Mouse (Mus musculus): ENCODE data around the gene Kcnv2. TPM values are rescaled to one million over a fixed set of nuclear protein-coding genes. Genes with fewer than 3 reads are reported as not detected.

The Kcnv2 gene
- polyA plus RNA-seq (2016; fragmentation: Nextera tagmentation; extraction: Ambion mirVana): not detected in 2 replicates

GRCm38 (mm10) chr19:27322281-27322680, at the start of gene Kcnv2:
Kcnv2 (plus strand) TSS chr19:27322588.
- no peaks in the 10 kb centered on the region for H3K36me3 ChIP-seq
- no peak within 1 kb of the TSS for H3K9ac ChIP-seq (replicated peaks)
- H3K4me2 ChIP-seq: no peak within 1 kb of the TSS
- WGBS: 10% methylated on average over 5 of the region's 5 CpGs
- no peaks in the 10 kb centered on the region for H3K27me3 ChIP-seq
- H3K27ac ChIP-seq: no peak within 1 kb of the TSS
- no peak for ATAC-seq (ENCODE audit: insufficient number of reproducible peaks, insufficient read depth, low FRiP score, low TSS enrichment, low read depth)
- H3K4me1 ChIP-seq (replicated peaks): peaks cover 11% of the 10 kb centered on the region; the same call in 1 of the 2 replicates
- no peak within 1 kb of the TSS for H3K4me3 ChIP-seq (replicated peaks)
- no peaks in the 10 kb centered on the region for H3K9me3 ChIP-seq

- Histone ChIP-seq H3K9me3 (no peaks in the 10 kb centered on the region), H3K4me1 (replicated peaks) (no peaks in the 10 kb centered on the region), H3K36me3 (no peaks in the 10 kb centered on the region), H3K27me3 (no peaks in the 10 kb centered on the region), H3K4me3 (replicated peaks) (no peak overlapping the region), H3K27ac (no peak overlapping the region), H3K4me2 (no peak overlapping the region), H3K9ac (replicated peaks) (no peak overlapping the region)
- no peak for ATAC-seq (ENCODE audit: insufficient number of reproducible peaks, insufficient read depth, low FRiP score, low TSS enrichment, low read depth)
- 76% methylated on average over 2 of the region's 2 CpGs for WGBS
Observed at GRCm38 (mm10) chr19:27273385-27273784, 49.0 kb upstream of the Kcnv2 start.

DNA sequence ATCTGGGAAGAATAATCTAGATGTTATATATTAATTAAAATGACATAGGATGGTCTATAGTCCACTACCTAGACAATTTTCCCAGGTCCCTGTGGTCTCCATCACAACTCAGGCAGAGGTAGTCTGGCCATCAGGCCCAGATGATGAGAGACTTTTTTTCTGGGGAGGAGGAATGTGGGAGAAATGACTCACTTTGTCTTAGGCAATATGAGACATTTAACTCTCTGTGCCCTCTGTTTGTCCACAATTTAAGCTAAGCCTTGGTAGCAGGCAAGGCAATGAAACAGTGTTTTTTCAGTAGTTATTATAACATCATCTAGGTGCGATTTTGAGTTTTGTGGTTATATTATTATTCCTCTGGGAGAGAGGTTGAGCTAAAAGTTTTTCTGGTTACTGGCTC, 48.0 kb upstream of the Kcnv2 start:
- Histone ChIP-seq H3K9ac (replicated peaks) (no peak overlapping the region), H3K4me3 (replicated peaks) (no peak overlapping the region), H3K9me3 (no peaks in the 10 kb centered on the region), H3K27me3 (no peaks in the 10 kb centered on the region), H3K36me3 (no peaks in the 10 kb centered on the region), H3K27ac (no peak overlapping the region), H3K4me2 (no peak overlapping the region), H3K4me1 (replicated peaks) (no peaks in the 10 kb centered on the region)
- 84% methylated on average over 1 of the region's 1 CpGs for WGBS
- no peak for ATAC-seq (ENCODE audit: insufficient number of reproducible peaks, insufficient read depth, low FRiP score, low TSS enrichment, low read depth)

GRCm38 (mm10) chr19:27279174-27279573, 43.2 kb upstream of the Kcnv2 start:
- H3K27ac ChIP-seq: no peak overlapping the region
- no peaks in the 10 kb centered on the region for H3K36me3 ChIP-seq
- no peaks in the 10 kb centered on the region for H3K4me1 ChIP-seq (replicated peaks)
- H3K4me2 ChIP-seq: no peak overlapping the region
- H3K9me3 ChIP-seq: no peaks in the 10 kb centered on the region
- H3K27me3 ChIP-seq: no peaks in the 10 kb centered on the region
- WGBS: 78% methylated on average over 2 of the region's 2 CpGs
- no peak overlapping the region for H3K9ac ChIP-seq (replicated peaks)
- H3K4me3 ChIP-seq (replicated peaks): no peak overlapping the region
- ATAC-seq (ENCODE audit: insufficient number of reproducible peaks, insufficient read depth, low FRiP score, low TSS enrichment, low read depth): no peak

DNA sequence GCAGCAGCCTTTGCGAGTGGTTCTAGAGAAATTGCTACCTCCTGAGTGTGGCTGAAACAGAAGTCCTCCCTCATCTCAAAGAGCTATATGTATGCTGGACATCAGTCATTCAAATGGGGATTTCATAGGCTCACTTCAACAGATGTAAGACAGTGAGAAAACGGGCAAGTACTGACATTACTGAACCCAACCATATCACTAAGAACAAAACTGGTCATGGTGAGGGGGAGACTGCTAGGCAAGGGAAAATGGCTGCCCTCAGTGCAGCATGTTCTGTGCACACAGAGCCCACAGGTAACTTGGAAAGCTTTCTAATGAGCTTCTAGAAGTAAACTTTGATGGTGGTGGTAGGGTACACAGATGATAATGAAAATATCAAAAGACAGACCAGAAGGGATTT, 12.3 kb upstream of the Kcnv2 start:
- Histone ChIP-seq H3K9me3 (peaks cover 6% of the 10 kb centered on the region; the same call in 1 of the 2 replicates), H3K4me2 (no peak overlapping the region), H3K27ac (no peak overlapping the region), H3K4me1 (replicated peaks) (no peaks in the 10 kb centered on the region), H3K4me3 (replicated peaks) (no peak overlapping the region), H3K27me3 (no peaks in the 10 kb centered on the region), H3K36me3 (no peaks in the 10 kb centered on the region), H3K9ac (replicated peaks) (no peak overlapping the region)
- WGBS: 85% methylated on average over 2 of the region's 2 CpGs
- no peak for ATAC-seq (ENCODE audit: insufficient number of reproducible peaks, insufficient read depth, low FRiP score, low TSS enrichment, low read depth)

GRCm38 (mm10) chr19:27311311-27311710, 11.1 kb upstream of the Kcnv2 start:
- WGBS: 88% methylated on average over 3 of the region's 3 CpGs
- Histone ChIP-seq H3K36me3 (no peaks in the 10 kb centered on the region), H3K4me2 (no peak overlapping the region), H3K9me3 (no peaks in the 10 kb centered on the region), H3K27me3 (no peaks in the 10 kb centered on the region), H3K9ac (replicated peaks) (no peak overlapping the region), H3K27ac (no peak overlapping the region), H3K4me3 (replicated peaks) (no peak overlapping the region), H3K4me1 (replicated peaks) (no peaks in the 10 kb centered on the region)
- no peak for ATAC-seq (ENCODE audit: insufficient number of reproducible peaks, insufficient read depth, low FRiP score, low TSS enrichment, low read depth)

DNA sequence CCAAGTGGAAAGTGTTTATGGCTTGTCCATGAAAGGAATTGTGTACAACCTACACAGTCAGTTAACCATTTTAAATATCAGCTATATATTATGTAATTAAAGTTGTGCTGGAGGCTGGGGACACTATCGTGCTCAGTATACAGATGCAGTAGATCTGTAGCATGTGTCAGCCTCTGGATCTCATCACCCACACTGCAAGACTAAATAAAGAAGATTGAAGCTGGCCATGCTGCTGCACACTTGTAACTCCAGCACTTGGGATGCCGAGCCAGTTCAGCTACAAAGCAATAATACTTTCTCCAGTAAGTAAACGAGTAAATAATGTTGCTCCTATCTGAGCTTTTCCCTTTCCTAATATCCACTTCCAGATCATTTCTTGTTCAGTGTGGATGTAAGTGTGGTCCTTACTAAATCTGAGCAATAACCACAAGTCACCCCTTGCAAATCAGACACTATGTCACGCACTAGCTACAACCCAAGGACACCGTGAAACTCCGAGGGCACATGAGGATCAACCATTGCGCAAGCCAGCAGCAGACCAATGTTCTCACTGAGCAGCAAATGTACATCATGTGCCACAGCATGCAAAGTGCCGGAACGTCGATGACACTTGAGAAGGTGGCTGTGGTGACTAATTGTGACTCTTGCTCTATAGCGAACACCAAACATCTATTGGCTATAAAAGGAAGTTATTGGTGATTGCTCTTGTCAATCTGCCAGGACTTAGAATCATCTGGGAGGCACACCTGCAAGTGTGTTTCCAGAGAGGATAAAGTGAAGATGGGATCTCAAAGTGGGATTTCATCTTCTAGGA, 9.9 kb upstream of the Kcnv2 start:
- WGBS: 85% methylated on average over 11 of the region's 11 CpGs
- H3K4me2 ChIP-seq: no peak overlapping the region
- H3K9me3 ChIP-seq: no peaks in the 10 kb centered on the region

DNA sequence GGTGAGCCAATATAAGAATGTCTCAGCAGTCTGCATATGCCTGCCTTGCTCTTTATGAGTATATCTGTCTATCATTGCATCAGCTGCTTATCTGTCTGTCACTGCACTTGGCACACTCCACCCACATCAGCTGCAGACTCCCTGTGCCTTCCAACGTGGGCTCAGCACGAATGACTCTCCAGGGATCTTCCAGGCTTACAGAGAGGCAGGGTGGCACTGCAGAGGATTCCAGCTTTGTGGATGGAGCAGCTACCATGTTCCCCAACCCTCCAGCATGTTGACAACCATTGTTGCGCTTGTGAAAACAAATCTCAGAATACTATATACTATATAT, 9.3 kb upstream of the Kcnv2 start:
- Histone ChIP-seq H3K27ac (no peak overlapping the region), H3K4me2 (no peak overlapping the region), H3K4me3 (replicated peaks) (no peak overlapping the region), H3K4me1 (replicated peaks) (no peaks in the 10 kb centered on the region), H3K9ac (replicated peaks) (no peak overlapping the region), H3K36me3 (no peaks in the 10 kb centered on the region), H3K27me3 (no peaks in the 10 kb centered on the region), H3K9me3 (no peaks in the 10 kb centered on the region)
- 78% methylated on average over 3 of the region's 3 CpGs for WGBS
- ATAC-seq (ENCODE audit: insufficient number of reproducible peaks, insufficient read depth, low FRiP score, low TSS enrichment, low read depth): no peak

More for the DNA sequence above, 9.9 kb upstream of the Kcnv2 start:
- no peak overlapping the region for H3K9ac ChIP-seq (replicated peaks)
- H3K36me3 ChIP-seq: no peaks in the 10 kb centered on the region
- H3K4me1 ChIP-seq (replicated peaks): no peaks in the 10 kb centered on the region
- no peak for ATAC-seq (ENCODE audit: insufficient number of reproducible peaks, insufficient read depth, low FRiP score, low TSS enrichment, low read depth)
- no peaks in the 10 kb centered on the region for H3K27me3 ChIP-seq
- no peak overlapping the region for H3K4me3 ChIP-seq (replicated peaks)
- no peak overlapping the region for H3K27ac ChIP-seq

DNA sequence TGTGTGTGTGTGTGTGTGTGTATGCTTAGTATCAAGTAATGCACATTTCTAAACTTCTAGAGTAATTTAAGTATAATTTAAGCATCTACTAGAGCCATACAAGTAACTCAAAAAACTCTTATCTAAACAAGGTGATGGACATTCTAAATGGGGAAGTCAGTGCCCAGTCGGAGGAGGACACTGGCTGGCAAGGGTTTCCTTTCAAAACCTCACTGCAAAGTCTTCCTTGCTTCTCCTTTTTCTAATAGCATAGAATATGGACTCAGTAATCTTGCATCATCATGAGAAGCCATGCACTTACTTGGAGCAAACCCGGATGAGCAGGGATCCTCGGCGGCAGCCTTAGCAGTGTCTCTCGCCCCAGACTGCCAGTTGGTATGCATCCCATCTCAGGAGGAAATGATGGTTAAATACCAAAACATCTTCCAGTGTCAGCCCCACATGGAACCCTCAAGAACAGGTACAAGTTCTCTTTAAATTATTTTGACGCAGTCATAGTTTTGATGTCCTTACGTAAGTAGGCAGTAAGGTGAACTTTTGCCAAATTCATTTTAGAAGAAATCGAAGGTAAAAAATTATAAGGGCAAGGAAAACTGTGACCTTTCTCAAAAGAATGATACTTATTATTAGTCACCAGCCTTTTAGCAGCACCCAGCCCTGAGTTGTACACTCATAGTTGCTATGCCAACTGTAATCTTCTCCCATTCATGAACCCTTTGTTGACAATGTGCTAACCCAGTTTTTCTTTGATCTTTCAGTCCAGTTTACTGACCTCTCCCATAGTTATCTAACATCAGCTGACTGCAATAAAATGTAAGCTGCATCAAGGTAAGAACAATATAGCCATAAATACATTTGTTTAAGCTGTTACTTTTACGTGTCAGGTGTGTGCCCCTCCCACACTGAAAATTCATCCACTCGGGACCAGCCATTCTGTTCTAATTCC, 5.8 kb upstream of the Kcnv2 start:
- Histone ChIP-seq H3K27ac (no peak overlapping the region), H3K4me2 (no peak overlapping the region), H3K4me3 (replicated peaks) (no peak overlapping the region), H3K4me1 (replicated peaks) (peaks cover 4% of the 10 kb centered on the region; the same call in 1 of the 2 replicates), H3K9ac (replicated peaks) (no peak overlapping the region), H3K27me3 (no peaks in the 10 kb centered on the region), H3K36me3 (no peaks in the 10 kb centered on the region), H3K9me3 (no peaks in the 10 kb centered on the region)
- no peak for ATAC-seq (ENCODE audit: insufficient number of reproducible peaks, insufficient read depth, low FRiP score, low TSS enrichment, low read depth)
- WGBS: 79% methylated on average over 10 of the region's 10 CpGs

GRCm38 (mm10) chr19:27317337-27317736, 5.1 kb upstream of the Kcnv2 start:
- Histone ChIP-seq H3K27ac (no peak overlapping the region), H3K36me3 (no peaks in the 10 kb centered on the region), H3K4me3 (replicated peaks) (no peak overlapping the region), H3K4me1 (replicated peaks) (peaks cover 6% of the 10 kb centered on the region; the same call in 1 of the 2 replicates), H3K9me3 (no peaks in the 10 kb centered on the region), H3K27me3 (no peaks in the 10 kb centered on the region), H3K4me2 (no peak overlapping the region), H3K9ac (replicated peaks) (no peak overlapping the region)
- 39% methylated on average over 5 of the region's 5 CpGs for WGBS
- ATAC-seq (ENCODE audit: insufficient number of reproducible peaks, insufficient read depth, low FRiP score, low TSS enrichment, low read depth): no peak

- no peak overlapping the region for H3K4me2 ChIP-seq
- no peak overlapping the region for H3K4me3 ChIP-seq (replicated peaks)
- H3K9ac ChIP-seq (replicated peaks): no peak overlapping the region
- H3K9me3 ChIP-seq: no peaks in the 10 kb centered on the region
- WGBS: 95% methylated on average over 42 of the region's 42 CpGs
- H3K27ac ChIP-seq: no peak overlapping the region
- no peak for ATAC-seq (ENCODE audit: insufficient number of reproducible peaks, insufficient read depth, low FRiP score, low TSS enrichment, low read depth)
- H3K27me3 ChIP-seq: no peaks in the 10 kb centered on the region
- peaks cover 11% of the 10 kb centered on the region; the same call in 1 of the 2 replicates for H3K4me1 ChIP-seq (replicated peaks)
- no peaks in the 10 kb centered on the region for H3K36me3 ChIP-seq
Observed at GRCm38 (mm10) chr19:27322911-27323627, 681 bp downstream of the Kcnv2 start.
